Mouse (Mus musculus) liver, adult (tissue): ENCODE measurements around the gene Anp32a.

Experiments
- GATA4 ChIP-seq: IDR thresholded peaks from 2 replicates; pipeline ENCODE4 v1.6.1; 2014; ENCODE audit warnings: mild to moderate bottlenecking, low read length; ENCODE audit not compliant: insufficient replicate concordance

The Anp32a gene

DNA sequence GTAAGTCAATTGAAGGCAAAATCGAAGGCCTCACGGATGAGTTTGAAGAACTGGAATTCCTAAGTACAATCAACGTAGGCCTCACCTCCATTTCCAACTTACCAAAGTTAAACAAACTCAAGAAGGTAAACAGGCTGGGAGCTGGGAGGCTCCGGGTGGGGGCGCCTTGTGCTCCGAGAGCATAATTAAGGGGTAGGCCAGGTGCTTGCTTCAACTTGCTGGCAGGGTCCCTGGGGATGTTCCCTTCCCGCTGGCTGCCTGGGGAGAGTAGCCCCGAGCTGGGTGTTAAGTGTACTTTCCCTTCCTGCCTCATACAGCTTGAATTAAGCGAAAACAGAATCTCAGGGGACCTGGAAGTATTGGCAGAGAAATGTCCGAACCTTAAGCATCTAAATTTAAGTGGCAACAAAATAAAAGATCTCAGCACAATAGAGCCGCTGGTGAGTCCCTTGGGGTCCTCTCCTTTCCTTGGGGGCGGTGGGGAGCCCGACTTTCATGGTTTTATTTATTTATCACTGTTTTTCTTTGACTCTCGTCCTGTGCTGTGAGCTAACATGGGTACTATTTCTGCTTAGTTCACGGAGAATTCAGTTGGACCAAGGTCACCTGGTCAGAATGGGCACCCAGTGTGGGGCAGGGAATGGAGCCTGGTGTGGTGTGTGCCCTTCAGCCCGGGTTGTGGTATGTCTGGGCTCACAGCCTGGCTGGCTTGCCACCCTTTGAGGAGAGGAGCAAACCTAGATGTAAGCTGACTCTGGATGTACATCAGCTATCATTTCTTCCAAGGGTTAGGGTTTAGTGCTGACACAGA is 30.9 kb downstream of the Anp32a start:
- no peak for TF ChIP-seq GATA4

DNA sequence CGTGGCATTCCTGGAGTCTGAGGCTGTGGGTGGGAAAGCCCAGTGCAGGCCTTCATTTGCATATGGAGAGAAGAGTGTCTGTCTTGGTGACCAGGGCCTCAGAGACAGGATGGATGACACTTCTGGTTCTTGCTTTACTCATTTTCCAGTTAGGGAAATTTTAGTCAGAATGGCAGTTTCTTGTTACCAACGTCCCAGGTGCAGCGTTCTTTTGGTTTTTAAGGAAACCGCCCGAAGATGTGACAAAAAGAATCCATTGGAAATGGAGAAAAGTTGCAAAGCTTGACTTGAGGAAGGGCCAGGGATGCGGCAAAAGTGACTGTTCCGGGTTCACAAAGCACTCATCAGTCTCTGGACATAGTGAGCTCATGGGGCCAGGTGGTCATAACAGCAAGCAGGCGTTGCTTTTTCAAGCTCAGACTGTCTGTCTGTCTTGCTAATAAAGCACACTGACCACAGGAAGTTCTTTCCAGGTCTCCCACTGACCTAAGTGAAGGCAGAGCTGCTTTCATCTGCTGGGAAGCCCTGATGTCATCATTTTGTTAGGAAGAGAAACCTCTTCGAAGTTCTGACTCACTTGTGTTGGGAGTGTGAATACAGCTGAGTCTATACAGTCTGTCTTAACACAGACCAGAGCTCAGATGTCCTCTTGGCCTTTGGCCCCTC is 31.6 kb downstream of the Anp32a start:
- no peak for TF ChIP-seq GATA4

DNA sequence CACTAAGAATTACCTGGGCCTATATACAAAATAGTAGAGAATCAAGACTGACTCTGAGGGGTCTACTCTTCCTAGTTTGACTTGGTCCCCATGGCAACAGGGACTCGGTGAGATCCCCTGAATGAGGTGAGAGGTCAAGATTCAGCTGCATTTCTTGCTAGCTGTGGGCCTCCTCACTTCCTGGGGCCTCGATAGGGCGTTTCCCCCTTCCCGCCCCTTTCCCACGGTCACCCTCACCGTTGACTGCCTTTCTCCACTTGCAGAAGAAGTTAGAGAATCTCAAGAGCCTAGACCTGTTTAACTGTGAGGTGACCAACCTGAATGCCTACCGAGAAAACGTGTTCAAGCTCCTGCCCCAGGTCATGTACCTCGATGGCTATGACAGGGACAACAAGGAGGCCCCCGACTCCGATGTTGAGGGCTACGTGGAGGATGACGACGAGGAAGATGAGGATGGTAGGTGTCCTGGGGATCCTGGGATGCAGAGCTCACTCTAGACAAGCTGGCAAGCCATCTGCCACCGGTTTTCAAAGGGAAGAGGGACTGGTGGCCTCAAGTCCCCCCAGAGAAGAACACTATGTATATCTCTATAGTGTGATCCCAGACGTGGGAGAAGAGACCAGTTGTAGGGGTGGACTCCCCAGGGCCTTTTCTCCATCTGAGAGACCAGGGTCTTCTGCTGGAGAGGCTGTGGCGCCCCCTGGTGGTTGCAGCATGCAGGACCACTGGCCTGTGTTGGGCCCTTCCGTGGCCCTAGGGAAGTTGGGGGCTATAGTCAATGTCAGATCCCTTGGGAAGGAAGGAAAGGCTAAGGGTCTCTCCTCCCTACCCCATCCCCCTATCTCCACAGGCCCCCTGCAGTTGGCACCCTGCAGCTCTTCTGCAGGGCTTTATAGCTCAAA is 32.4 kb downstream of the Anp32a start:
- no peak for TF ChIP-seq GATA4

DNA sequence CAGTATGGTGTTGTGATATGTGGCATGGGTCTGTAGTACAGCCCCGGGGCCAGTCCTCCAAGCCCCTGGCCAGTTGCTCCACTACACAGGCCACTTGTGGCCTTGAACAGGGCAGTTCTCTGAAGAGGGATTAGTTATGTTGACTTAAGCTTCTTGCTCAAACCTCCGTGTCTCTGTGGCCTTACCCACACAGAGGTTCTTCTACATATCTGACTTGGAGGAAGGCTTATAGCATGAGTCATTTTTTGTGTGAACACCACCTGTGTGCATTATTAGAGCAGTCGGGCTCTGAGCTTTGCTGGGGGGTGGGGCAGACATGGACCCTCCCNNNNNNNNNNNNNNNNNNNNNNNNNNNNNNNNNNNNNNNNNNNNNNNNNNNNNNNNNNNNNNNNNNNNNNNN is 33.2 kb downstream of the Anp32a start:
- no peak for TF ChIP-seq GATA4

DNA sequence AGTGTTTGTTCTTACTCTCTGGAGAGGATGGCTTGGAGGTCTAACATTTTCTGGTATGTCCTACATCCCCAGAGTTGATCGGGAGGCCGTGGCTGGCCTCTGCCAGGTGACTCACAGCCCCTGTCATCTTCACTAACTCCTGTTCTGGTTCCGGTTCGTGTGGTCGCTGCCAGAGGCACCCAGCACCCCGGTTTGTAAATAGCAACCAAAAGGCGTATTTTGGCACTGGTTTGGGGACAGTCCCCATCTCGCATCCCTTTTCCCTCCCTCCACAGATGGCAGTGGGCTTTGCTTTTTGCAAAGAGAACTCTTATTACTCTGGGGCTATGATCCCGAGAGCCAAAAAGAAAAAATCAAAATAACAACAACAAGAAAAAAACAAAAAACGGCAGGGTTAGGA is 36.8 kb downstream of the Anp32a start:
- no peak for TF ChIP-seq GATA4

DNA sequence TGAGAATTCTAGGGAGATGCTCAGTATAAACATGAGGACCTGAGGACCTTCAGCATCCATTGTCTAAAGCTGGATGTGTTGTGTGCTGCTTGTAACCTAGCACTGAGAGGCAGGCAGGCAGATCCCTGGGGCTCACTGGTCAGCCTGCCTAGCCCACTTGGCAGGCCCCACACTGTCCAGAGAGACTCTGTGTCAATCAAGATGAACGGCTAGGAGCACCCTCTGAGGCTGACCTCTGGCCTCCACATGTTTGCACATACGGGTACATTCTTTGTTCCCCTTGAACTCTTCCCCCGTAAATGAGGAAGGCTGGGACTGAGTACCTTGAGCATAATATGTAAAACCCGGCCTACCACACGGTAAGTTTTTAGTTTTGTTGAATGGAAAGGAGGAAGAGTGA is 39.3 kb downstream of the Anp32a start:
- no peak for TF ChIP-seq GATA4

DNA sequence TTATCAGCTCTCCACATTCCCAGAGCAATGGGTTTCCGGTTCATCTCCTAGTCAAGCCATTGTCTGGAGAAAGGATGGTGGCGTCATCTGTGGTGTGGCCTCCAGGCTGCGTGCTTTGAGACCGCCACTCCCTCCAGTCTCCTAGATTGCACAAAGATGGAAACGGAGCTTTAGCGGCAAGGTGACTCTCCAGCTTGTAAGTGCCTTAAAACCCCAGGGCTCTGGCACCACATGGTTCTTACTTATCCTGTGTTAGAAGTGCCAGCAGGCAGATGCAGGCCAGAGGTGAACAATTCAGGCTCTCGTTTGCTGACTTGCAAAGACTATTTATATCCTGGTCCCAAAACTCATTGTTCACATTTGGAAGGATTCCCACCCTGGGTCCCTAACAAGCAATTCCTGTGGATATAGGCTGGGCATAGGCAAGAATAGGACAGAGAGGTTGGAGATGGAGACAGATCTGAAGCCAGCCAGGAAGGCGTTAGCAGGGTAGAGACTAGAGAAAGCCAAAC is 40.4 kb downstream of the Anp32a start:
- no peak for TF ChIP-seq GATA4

DNA sequence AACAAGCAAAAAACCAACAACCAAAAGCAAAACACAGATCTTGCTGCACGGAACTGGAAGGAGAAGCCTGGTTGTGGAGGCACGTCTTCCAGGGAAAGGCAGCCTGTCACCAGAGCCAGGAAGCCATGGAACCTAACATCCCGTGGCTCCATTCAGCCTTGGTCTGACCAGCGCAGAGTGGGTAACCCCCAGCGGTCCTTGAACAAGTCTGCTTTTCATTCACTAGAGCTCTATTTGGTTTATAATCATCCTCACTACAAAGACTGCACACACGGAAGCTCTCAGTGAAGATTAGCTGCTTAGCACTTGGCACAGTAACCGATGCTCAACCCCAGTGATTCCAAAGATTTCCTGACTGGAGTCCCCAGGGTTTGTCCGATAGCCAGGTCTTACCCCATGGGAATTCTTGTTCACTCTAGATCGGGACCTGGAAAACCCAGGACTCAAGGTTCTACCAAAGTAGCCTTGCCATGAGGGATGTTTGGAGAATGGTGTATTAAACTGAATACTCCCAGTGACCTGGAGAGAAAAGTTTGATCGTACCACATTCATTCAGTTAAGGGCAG is 41.5 kb downstream of the Anp32a start:
- no peak for TF ChIP-seq GATA4

DNA sequence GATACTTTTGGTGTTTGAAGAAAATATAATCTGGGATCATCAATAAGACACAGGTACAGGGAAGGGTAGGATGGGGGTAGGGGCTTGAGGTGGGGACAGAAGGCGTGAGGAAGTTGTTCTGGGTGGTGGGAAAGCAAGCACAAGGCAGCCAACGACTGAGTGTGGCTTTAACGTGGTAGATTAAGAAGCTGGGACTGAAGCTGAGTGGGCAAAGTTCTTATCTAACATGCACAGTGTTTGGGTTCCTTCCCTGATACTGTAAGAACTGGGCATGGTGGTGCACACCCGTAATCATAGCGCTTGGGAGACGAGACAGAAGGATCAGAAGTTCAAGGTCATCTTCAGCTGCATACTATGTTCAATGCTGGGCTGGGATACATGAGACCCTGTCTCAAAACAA is 44.0 kb downstream of the Anp32a start:
- TF ChIP-seq GATA4, result no peak

DNA sequence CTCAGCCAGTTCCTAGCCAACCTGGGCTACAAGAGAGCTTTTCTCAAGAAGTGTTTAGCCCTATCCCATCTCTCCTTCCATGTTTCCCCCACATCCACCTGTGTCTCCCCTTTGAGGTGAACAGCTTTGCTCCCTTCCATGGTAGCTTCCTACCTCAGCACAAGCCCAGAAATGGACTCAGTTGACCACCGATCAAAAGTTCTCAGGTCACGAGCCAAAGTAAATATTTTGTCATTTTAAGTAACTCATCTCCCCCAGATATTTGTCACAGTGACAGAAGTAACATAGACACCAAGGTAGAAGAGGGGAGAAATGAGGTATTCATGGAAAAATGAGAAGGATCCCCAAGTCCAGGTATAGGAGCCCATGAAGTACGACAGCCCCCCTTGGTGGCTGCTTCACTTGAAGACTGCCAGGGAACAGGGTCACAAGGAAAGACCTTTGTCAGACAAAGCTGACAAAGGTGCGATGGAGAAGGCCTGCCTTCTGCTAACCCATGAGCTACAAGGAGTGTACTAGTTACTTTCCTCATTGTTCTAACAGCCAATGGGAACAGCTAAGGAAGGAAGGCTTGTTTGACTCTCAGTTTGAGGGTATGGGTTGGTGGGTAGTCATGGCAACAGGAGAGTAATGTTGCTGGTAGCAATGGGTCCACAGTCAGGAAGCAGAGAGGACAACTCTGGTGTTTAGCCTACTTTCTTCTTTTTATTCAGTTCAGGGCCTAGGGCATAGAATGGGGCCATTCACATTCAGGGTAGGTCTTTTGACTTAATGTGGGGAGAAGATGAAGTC is 44.8 kb downstream of the Anp32a start:
- no peak for TF ChIP-seq GATA4

DNA sequence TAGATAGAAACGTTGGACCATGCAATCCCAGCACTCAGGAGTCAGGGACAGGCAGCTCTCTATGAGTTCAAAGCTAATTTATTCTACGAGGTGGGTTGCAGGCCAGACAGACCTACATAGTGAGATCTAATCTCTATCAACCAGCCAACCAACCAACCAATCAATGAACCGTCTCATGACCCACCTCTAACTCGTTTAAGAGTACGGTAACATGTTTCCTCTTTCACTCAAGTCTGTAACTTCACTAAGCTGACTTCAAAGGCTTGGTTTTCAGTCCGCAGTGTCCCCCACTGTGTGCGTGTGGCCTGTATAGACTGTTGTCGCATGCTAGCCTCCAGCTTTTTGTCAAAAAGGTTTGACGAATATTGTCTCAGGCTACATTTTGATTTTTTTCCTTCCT is 48.6 kb downstream of the Anp32a start:
- no peak for TF ChIP-seq GATA4

DNA sequence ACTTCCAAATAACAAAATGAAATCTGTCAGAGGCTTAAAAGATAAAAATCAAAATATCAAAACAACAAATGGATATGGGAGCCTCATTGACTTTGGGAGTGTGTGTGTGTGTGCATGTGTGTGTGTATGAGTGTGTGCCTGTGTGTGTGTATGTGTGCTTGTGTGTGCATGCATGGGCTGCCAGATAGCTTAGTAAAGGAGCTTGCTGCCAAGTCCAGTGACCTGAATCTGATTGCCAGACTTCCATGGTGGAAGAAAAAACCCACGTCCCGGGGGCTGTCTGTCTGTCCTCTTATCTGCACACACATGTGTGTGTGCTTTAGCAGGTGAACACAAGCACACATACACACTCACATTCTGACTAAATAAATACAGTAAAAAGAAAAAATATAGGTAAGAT is 52.4 kb downstream of the Anp32a start:
- no peak for TF ChIP-seq GATA4

DNA sequence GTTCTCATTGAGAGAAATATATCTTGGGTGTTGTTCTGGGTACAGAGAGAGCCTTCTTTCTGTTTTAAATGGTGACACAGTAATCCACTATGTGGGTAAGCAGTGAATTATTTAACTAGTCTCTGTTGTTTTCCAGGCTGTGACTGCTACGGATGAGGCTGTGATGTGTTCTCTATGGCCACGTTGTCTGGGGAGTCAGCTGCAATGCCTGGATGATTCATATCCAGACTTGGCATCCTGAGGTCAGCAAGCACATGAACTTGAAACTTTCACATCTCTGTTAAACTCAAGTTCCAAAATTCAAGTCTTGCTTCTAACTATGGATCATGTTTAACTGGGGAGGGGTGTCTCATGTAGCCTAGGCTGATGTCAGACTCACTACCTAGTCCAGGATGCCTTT is 53.1 kb downstream of the Anp32a start:
- no peak for TF ChIP-seq GATA4

DNA sequence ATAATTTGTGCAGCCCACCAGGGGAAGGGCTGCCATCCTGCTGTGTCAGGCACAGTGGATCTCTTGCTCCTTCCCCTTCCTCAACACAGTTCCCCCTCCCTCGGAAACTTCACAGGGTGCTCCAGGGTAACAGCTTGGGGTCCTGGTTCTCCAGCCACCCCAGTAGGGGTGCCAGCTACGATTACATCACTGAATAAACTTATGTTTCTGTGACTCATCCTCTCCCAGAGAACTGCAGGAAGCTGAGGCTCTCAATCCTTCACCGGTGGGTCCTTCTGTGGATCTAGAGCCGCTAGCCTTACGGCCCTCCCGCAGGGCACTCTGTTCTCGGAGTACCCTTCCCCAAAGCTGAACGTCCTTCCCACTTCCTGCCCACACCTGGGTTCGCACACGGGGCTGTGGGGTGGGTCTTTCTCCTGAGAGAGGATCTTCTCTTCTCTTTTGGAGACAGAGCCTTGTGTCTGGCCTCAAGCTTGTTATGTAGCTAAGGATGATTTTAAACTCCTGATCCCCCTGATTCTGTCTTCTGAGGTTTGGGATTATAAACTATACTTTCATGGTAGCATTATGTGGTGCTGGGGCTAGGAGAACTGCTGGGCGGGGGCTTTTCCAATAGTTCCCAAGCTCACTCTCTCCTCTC is 59.6 kb downstream of the Anp32a start:
- no peak for TF ChIP-seq GATA4
